Mouse (Mus musculus) liver, embryonic 16.5 days (tissue): ENCODE results near the gene H1foo. TPM values are rescaled to one million over a fixed set of nuclear protein-coding genes. Genes with fewer than 3 reads are reported as not detected.

Experiments used
- ATAC-seq: fragments of 200-750 bp; cut with Nextera tagmentation; 2 replicates; pipeline ENCODE4 v1.8.0; 2017; ENCODE audit warnings: low read depth, mild to moderate bottlenecking, moderate number of reproducible peaks, moderate library complexity
- H3K27ac ChIP-seq: fragments of 300-500 bp; sonication (generic); 2 replicates; pipeline ENCODE4 v1.5.1; 2014; ENCODE audit warnings: mild to moderate bottlenecking, low read length
- H3K27me3 ChIP-seq: fragments of 300-500 bp; sonication (generic); 2 replicates; pipeline ENCODE4 v1.6.1; 2014; ENCODE audit warnings: low read depth, low read length, mixed read lengths; ENCODE audit not compliant: control insufficient read depth, insufficient read depth
- H3K36me3 ChIP-seq: fragments of 300-500 bp; sonication (generic); 2 replicates; pipeline ENCODE4 v1.6.1; 2014; ENCODE audit warnings: mild to moderate bottlenecking; ENCODE audit not compliant: control insufficient read depth, insufficient read depth
- H3K4me1 ChIP-seq: fragments of 300-500 bp; sonication (generic); 2 replicates; pipeline ENCODE4 v1.6.1; 2014; ENCODE audit warnings: low read depth, low read length, mixed read lengths; ENCODE audit not compliant: control insufficient read depth
- H3K4me2 ChIP-seq: fragments of 300-500 bp; sonication (generic); 2 replicates; pipeline ENCODE4 v1.6.1; 2014; ENCODE audit warnings: low read depth, low read length, mixed read lengths
- H3K4me3 ChIP-seq: fragments of 300-500 bp; sonication (generic); 2 replicates; pipeline ENCODE4 v1.5.1; 2014; ENCODE audit warnings: low read depth, mild to moderate bottlenecking, low read length
- H3K9ac ChIP-seq: fragments of 300-500 bp; sonication (generic); 2 replicates; pipeline ENCODE4 v1.6.1; 2014; ENCODE audit warnings: low read depth, low read length
- H3K9me3 ChIP-seq: fragments of 300-500 bp; sonication (generic); replicated peaks from 2 replicates; pipeline ENCODE4 v1.6.1; 2016; ENCODE audit warnings: low read length; ENCODE audit not compliant: control insufficient read depth
- WGBS: fragments of 180-500 bp; shearing (Covaris S2); extraction: QIAGEN DNeasy Blood & Tissue Kit; methylation state at CpG from one replicate; pipeline ENCODE4 v1.1.7; 2014; ENCODE audit not compliant: insufficient replicate concordance; 5-methylcytosine and 5-hydroxymethylcytosine counted together
- polyA plus RNA-seq: library from polyadenylated mRNA; unstranded; fragments of >200 nt; fragmentation: Nextera tagmentation; extraction: Ambion mirVana; gene quantifications from 2 replicates; pipeline ENCODE4 v1.2.1, GENCODE M21; 2015

The H1foo gene
- polyA plus RNA-seq, 1 experiment from 2014 or later: not detected

GRCm38 (mm10) chr6:115963656-115964055 is 18.9 kb downstream of the H1foo start:
- Histone ChIP-seq H3K9me3 (no peaks in the 10 kb centered on the region), H3K4me2 (no peak overlapping the region), H3K9ac (no peak overlapping the region), H3K4me3 (no peak overlapping the region), H3K27ac (no peak overlapping the region), H3K27me3 (no peaks in the 10 kb centered on the region), H3K36me3 (no peaks in the 10 kb centered on the region), H3K4me1 (no peaks in the 10 kb centered on the region; the same call in 1 of the 2 replicates)
- WGBS: 69% methylated on average over 9 of the region's 9 CpGs
- ATAC-seq: no peak

GRCm38 (mm10) chr6:115966227-115966966 is 21.7 kb downstream of the H1foo start:
- H3K36me3 ChIP-seq: no peaks in the 10 kb centered on the region
- H3K4me1 ChIP-seq: no peaks in the 10 kb centered on the region; the same call in none of the 2 replicates
- no peak overlapping the region for H3K4me3 ChIP-seq
- H3K9me3 ChIP-seq: no peaks in the 10 kb centered on the region
- 70% methylated on average over 19 of the region's 19 CpGs for WGBS
- H3K9ac ChIP-seq: no peak overlapping the region
- H3K4me2 ChIP-seq: no peak overlapping the region
- ATAC-seq: no peak
- no peak overlapping the region for H3K27ac ChIP-seq
- no peaks in the 10 kb centered on the region for H3K27me3 ChIP-seq

GRCm38 (mm10) chr6:115967291-115967880 is 22.6 kb downstream of the H1foo start:
- ATAC-seq: no peak
- H3K27ac ChIP-seq: no peak overlapping the region
- 68% methylated on average over 15 of the region's 15 CpGs for WGBS

GRCm38 (mm10) chr6:115968086-115968485 is 23.3 kb downstream of the H1foo start:
- no peaks in the 10 kb centered on the region for H3K9me3 ChIP-seq
- no peaks in the 10 kb centered on the region for H3K27me3 ChIP-seq
- H3K36me3 ChIP-seq: no peaks in the 10 kb centered on the region
- no peak for ATAC-seq
- no peak overlapping the region for H3K27ac ChIP-seq
- H3K4me3 ChIP-seq: no peak overlapping the region
- no peaks in the 10 kb centered on the region; the same call in none of the 2 replicates for H3K4me1 ChIP-seq
- H3K9ac ChIP-seq: no peak overlapping the region
- WGBS: 56% methylated on average over 5 of the region's 5 CpGs
- no peak overlapping the region for H3K4me2 ChIP-seq

More at GRCm38 (mm10) chr6:115967291-115967880, 22.6 kb downstream of the H1foo start:
- Histone ChIP-seq H3K9ac (no peak overlapping the region), H3K9me3 (no peaks in the 10 kb centered on the region), H3K4me1 (no peaks in the 10 kb centered on the region; the same call in none of the 2 replicates), H3K4me2 (no peak overlapping the region), H3K27me3 (no peaks in the 10 kb centered on the region), H3K4me3 (no peak overlapping the region), H3K36me3 (no peaks in the 10 kb centered on the region)

- H3K36me3 ChIP-seq: no peaks in the 10 kb centered on the region
- WGBS: 65% methylated on average over 6 of the region's 6 CpGs
- no peaks in the 10 kb centered on the region for H3K9me3 ChIP-seq
- no peak overlapping the region for H3K4me2 ChIP-seq
- no peak overlapping the region for H3K9ac ChIP-seq
- no peaks in the 10 kb centered on the region for H3K27me3 ChIP-seq
- H3K27ac ChIP-seq: no peak overlapping the region
- ATAC-seq: no peak
- no peaks in the 10 kb centered on the region; the same call in none of the 2 replicates for H3K4me1 ChIP-seq
- H3K4me3 ChIP-seq: no peak overlapping the region
These were observed 24.0 kb downstream of the H1foo start for GRCm38 (mm10) chr6:115968700-115969099.

GRCm38 (mm10) chr6:115969103-115969502 is 24.4 kb downstream of the H1foo start:
- no peak for ATAC-seq
- no peak overlapping the region for H3K4me3 ChIP-seq
- no peaks in the 10 kb centered on the region; the same call in none of the 2 replicates for H3K4me1 ChIP-seq
- no peaks in the 10 kb centered on the region for H3K27me3 ChIP-seq
- H3K36me3 ChIP-seq: no peaks in the 10 kb centered on the region
- H3K9ac ChIP-seq: no peak overlapping the region
- H3K9me3 ChIP-seq: no peaks in the 10 kb centered on the region
- H3K27ac ChIP-seq: no peak overlapping the region
- H3K4me2 ChIP-seq: no peak overlapping the region
- 60% methylated on average over 9 of the region's 9 CpGs for WGBS

GRCm38 (mm10) chr6:115969952-115970351 is 25.2 kb downstream of the H1foo start:
- Histone ChIP-seq H3K36me3 (no peaks in the 10 kb centered on the region), H3K27me3 (no peaks in the 10 kb centered on the region), H3K9me3 (no peaks in the 10 kb centered on the region), H3K4me2 (no peak overlapping the region), H3K4me1 (no peaks in the 10 kb centered on the region; the same call in none of the 2 replicates), H3K9ac (no peak overlapping the region), H3K4me3 (no peak overlapping the region), H3K27ac (no peak overlapping the region)
- ATAC-seq: no peak
- 45% methylated on average over 4 of the region's 6 CpGs for WGBS

GRCm38 (mm10) chr6:115971273-115972060 is 26.7 kb downstream of the H1foo start:
- WGBS: 55% methylated on average over 13 of the region's 13 CpGs
- no peak overlapping the region for H3K27ac ChIP-seq
- no peak for ATAC-seq

More at GRCm38 (mm10) chr6:115971273-115972060, 26.7 kb downstream of the H1foo start:
- Histone ChIP-seq H3K9me3 (no peaks in the 10 kb centered on the region), H3K4me1 (no peaks in the 10 kb centered on the region; the same call in none of the 2 replicates), H3K27me3 (no peaks in the 10 kb centered on the region), H3K9ac (no peak overlapping the region), H3K4me3 (no peak overlapping the region), H3K4me2 (no peak overlapping the region), H3K36me3 (no peaks in the 10 kb centered on the region)
